Mouse (Mus musculus): ENCODE results near the gene Gm19402. TPM values are rescaled to one million over a fixed set of nuclear protein-coding genes. Genes with fewer than 3 reads are reported as not detected.

Gm19402 gene
- polyA plus RNA-seq, 1 experiment from 2014 or later = not detected

GRCm38 (mm10) chr10:77647901-77648300 lies 42.7 kb downstream of the Gm19402 start:
- 82% methylated on average over 8 of the region's 8 CpGs for WGBS
- Histone ChIP-seq H3K4me3 (ENCODE audit: low read length) (no peak overlapping the region), H3K4me1 (ENCODE audit: control insufficient read depth, insufficient read depth, low read length) (no peaks in the 10 kb centered on the region), H3K4me2 (replicated peaks; ENCODE audit: low read depth, low read length) (no peak overlapping the region), H3K27ac (ENCODE audit: low read depth, low read length) (no peak overlapping the region), H3K36me3 (ENCODE audit: control insufficient read depth, insufficient read depth, low read length) (peaks cover 39% of the 10 kb centered on the region), H3K9ac (ENCODE audit: low read depth, low read length) (no peak overlapping the region), H3K27me3 (ENCODE audit: control insufficient read depth, insufficient read depth, low read length) (no peaks in the 10 kb centered on the region), H3K9me3 (ENCODE audit: control insufficient read depth, low read length) (no peaks in the 10 kb centered on the region)
- no peak for ATAC-seq (ENCODE audit: low FRiP score, low TSS enrichment)

GRCm38 (mm10) chr10:77647461-77647860 lies 43.1 kb downstream of the Gm19402 start:
- Histone ChIP-seq H3K36me3 (ENCODE audit: control insufficient read depth, insufficient read depth, low read length) (peaks cover 42% of the 10 kb centered on the region), H3K27me3 (ENCODE audit: control insufficient read depth, insufficient read depth, low read length) (no peaks in the 10 kb centered on the region), H3K4me1 (ENCODE audit: control insufficient read depth, insufficient read depth, low read length) (no peaks in the 10 kb centered on the region), H3K9ac (ENCODE audit: low read depth, low read length) (no peak overlapping the region), H3K27ac (ENCODE audit: low read depth, low read length) (no peak overlapping the region), H3K4me2 (replicated peaks; ENCODE audit: low read depth, low read length) (no peak overlapping the region), H3K9me3 (ENCODE audit: control insufficient read depth, low read length) (no peaks in the 10 kb centered on the region), H3K4me3 (ENCODE audit: low read length) (no peak overlapping the region)
- ATAC-seq (ENCODE audit: low FRiP score, low TSS enrichment) = no peak
- 88% methylated on average over 1 of the region's 1 CpGs for WGBS

DNA sequence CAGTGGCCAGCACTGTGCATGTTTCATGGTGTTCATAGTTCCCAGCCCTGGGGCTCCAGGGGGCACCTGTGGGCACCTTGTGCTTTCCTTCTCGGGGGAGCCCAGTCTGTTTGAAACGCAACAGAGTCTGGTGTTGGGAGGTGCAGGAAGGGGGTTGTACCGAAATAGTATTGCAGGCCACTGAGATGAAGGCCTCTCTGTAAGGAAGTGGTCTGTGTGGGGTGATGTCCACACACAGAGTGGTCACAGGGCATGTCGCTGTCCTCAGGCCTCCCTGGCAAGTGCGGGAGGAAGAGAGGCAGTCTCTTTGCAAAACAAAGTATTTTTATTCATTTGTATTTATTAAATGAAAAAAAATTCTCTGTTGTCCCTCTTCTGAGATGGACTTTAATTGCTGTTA lies 45.0 kb downstream of the Gm19402 start:
- 90% methylated on average over 5 of the region's 5 CpGs for WGBS
- Histone ChIP-seq H3K27me3 (ENCODE audit: control insufficient read depth, insufficient read depth, low read length) (no peaks in the 10 kb centered on the region), H3K4me2 (replicated peaks; ENCODE audit: low read depth, low read length) (no peak overlapping the region), H3K9ac (ENCODE audit: low read depth, low read length) (no peak overlapping the region), H3K27ac (ENCODE audit: low read depth, low read length) (no peak overlapping the region), H3K36me3 (ENCODE audit: control insufficient read depth, insufficient read depth, low read length) (peaks cover 60% of the 10 kb centered on the region), H3K9me3 (ENCODE audit: control insufficient read depth, low read length) (no peaks in the 10 kb centered on the region), H3K4me1 (ENCODE audit: control insufficient read depth, insufficient read depth, low read length) (no peaks in the 10 kb centered on the region), H3K4me3 (ENCODE audit: low read length) (no peak overlapping the region)
- ATAC-seq (ENCODE audit: low FRiP score, low TSS enrichment) = no peak

- H3K36me3 ChIP-seq (ENCODE audit: control insufficient read depth, insufficient read depth, low read length) = peaks cover 69% of the 10 kb centered on the region
- no peak overlapping the region for H3K4me3 ChIP-seq (ENCODE audit: low read length)
- no peak overlapping the region for H3K9ac ChIP-seq (ENCODE audit: low read depth, low read length)
- no peak for ATAC-seq (ENCODE audit: low FRiP score, low TSS enrichment)
- H3K27me3 ChIP-seq (ENCODE audit: control insufficient read depth, insufficient read depth, low read length) = no peaks in the 10 kb centered on the region
- no peak overlapping the region for H3K27ac ChIP-seq (ENCODE audit: low read depth, low read length)
- WGBS = 75% methylated on average over 7 of the region's 7 CpGs
- no peak overlapping the region for H3K4me2 ChIP-seq (replicated peaks; ENCODE audit: low read depth, low read length)
- H3K9me3 ChIP-seq (ENCODE audit: control insufficient read depth, low read length) = no peaks in the 10 kb centered on the region
- H3K4me1 ChIP-seq (ENCODE audit: control insufficient read depth, insufficient read depth, low read length) = no peaks in the 10 kb centered on the region
These were observed 47.4 kb downstream of the Gm19402 start for GRCm38 (mm10) chr10:77643160-77643559.

MicroRNAs encoded within 50 kb of the gene (microRNA counts, 519-probe panel; counts per million panel counts)
- microRNA mmu-miR-1930 = not detected

Small RNAs within 50 kb of the gene (microRNA-seq; reads per million reads assigned to microRNA genes)
- gene Mir1930 = 16.6 reads per million, percentile 31 among the genes with 10 or more reads in this experiment

Other genes with a start within 250 kb of the Gm19402 start
- gene Fam207a, start 175.0 kb downstream of the Gm19402 start, polyA plus RNA-seq (2014; fragmentation: Nextera tagmentation; extraction: Ambion mirVana) = 28.8 and 36.5 TPM in 2 replicates
- gene Itgb2, start 160.5 kb downstream of the Gm19402 start, polyA plus RNA-seq (2014; fragmentation: Nextera tagmentation; extraction: Ambion mirVana) = 1.1 and 1.3 TPM in 2 replicates
- gene Pttg1ip, start 109.0 kb downstream of the Gm19402 start, polyA plus RNA-seq (2014; fragmentation: Nextera tagmentation; extraction: Ambion mirVana) = 104 and 144 TPM in 2 replicates
- 253 and 294 TPM in 2 replicates for gene Sumo3, start 84.7 kb downstream of the Gm19402 start, polyA plus RNA-seq (2014; fragmentation: Nextera tagmentation; extraction: Ambion mirVana)
- gene Gm49325, start 84.6 kb downstream of the Gm19402 start, polyA plus RNA-seq (2014; fragmentation: Nextera tagmentation; extraction: Ambion mirVana) = 1.2 and 1.8 TPM in 2 replicates
- gene Ube2g2, start 68.5 kb downstream of the Gm19402 start, polyA plus RNA-seq (2014; fragmentation: Nextera tagmentation; extraction: Ambion mirVana) = 41.3 and 51.8 TPM in 2 replicates
- gene Tspear, start 4.2 kb downstream of the Gm19402 start, polyA plus RNA-seq (2014; fragmentation: Nextera tagmentation; extraction: Ambion mirVana) = 0.41 and 0.74 TPM in 2 replicates
- gene Gm9508, start 6.5 kb upstream of the Gm19402 start, polyA plus RNA-seq (2014; fragmentation: Nextera tagmentation; extraction: Ambion mirVana) = not detected in 2 replicates
- gene Gm10272, start 15.9 kb upstream of the Gm19402 start, polyA plus RNA-seq (2014; fragmentation: Nextera tagmentation; extraction: Ambion mirVana) = not detected in 2 replicates
- not detected in 2 replicates for gene Gm10024, start 20.7 kb upstream of the Gm19402 start, polyA plus RNA-seq (2014; fragmentation: Nextera tagmentation; extraction: Ambion mirVana)
- gene Gm10142, start 25.1 kb upstream of the Gm19402 start, polyA plus RNA-seq (2014; fragmentation: Nextera tagmentation; extraction: Ambion mirVana) = not detected in 2 replicates
- not detected in 2 replicates for gene Krtap12-1, start 29.8 kb upstream of the Gm19402 start, polyA plus RNA-seq (2014; fragmentation: Nextera tagmentation; extraction: Ambion mirVana)
- not detected in 2 replicates for gene Gm10100, start 35.7 kb upstream of the Gm19402 start, polyA plus RNA-seq (2014; fragmentation: Nextera tagmentation; extraction: Ambion mirVana)
- not detected in 2 replicates for gene Gm18596, start 51.9 kb upstream of the Gm19402 start, polyA plus RNA-seq (2014; fragmentation: Nextera tagmentation; extraction: Ambion mirVana)
- not detected in 2 replicates for gene Gm9736, start 60.6 kb upstream of the Gm19402 start, polyA plus RNA-seq (2014; fragmentation: Nextera tagmentation; extraction: Ambion mirVana)
- not detected in 2 replicates for gene Gm3233, start 68.9 kb upstream of the Gm19402 start, polyA plus RNA-seq (2014; fragmentation: Nextera tagmentation; extraction: Ambion mirVana)
- gene Gm3238, start 80.6 kb upstream of the Gm19402 start, polyA plus RNA-seq (2014; fragmentation: Nextera tagmentation; extraction: Ambion mirVana) = not detected in 2 replicates
- not detected in 2 replicates for gene Gm7138, start 86.2 kb upstream of the Gm19402 start, polyA plus RNA-seq (2014; fragmentation: Nextera tagmentation; extraction: Ambion mirVana)
- gene Gm3250, start 91.8 kb upstream of the Gm19402 start, polyA plus RNA-seq (2014; fragmentation: Nextera tagmentation; extraction: Ambion mirVana) = not detected in 2 replicates
- gene Gm7137, start 97.4 kb upstream of the Gm19402 start, polyA plus RNA-seq (2014; fragmentation: Nextera tagmentation; extraction: Ambion mirVana) = not detected in 2 replicates
- not detected in 2 replicates for gene Gm9639, start 104.3 kb upstream of the Gm19402 start, polyA plus RNA-seq (2014; fragmentation: Nextera tagmentation; extraction: Ambion mirVana)
- not detected in 2 replicates for gene Gm19668, start 108.4 kb upstream of the Gm19402 start, polyA plus RNA-seq (2014; fragmentation: Nextera tagmentation; extraction: Ambion mirVana)
- gene Gm9507, start 121.1 kb upstream of the Gm19402 start, polyA plus RNA-seq (2014; fragmentation: Nextera tagmentation; extraction: Ambion mirVana) = not detected in 2 replicates
- not detected in 2 replicates for gene Gm2696, start 123.9 kb upstream of the Gm19402 start, polyA plus RNA-seq (2014; fragmentation: Nextera tagmentation; extraction: Ambion mirVana)
- not detected in 2 replicates for gene Krtap10-4, start 136.3 kb upstream of the Gm19402 start, polyA plus RNA-seq (2014; fragmentation: Nextera tagmentation; extraction: Ambion mirVana)
- gene Krtap10-10, start 145.2 kb upstream of the Gm19402 start, polyA plus RNA-seq (2014; fragmentation: Nextera tagmentation; extraction: Ambion mirVana) = not detected in 2 replicates
- gene Gm36176, start 156.0 kb upstream of the Gm19402 start, polyA plus RNA-seq (2014; fragmentation: Nextera tagmentation; extraction: Ambion mirVana) = not detected in 2 replicates
- not detected in 2 replicates for gene Gm10318, start 162.1 kb upstream of the Gm19402 start, polyA plus RNA-seq (2014; fragmentation: Nextera tagmentation; extraction: Ambion mirVana)
- not detected in 2 replicates for gene Gm3285, start 171.2 kb upstream of the Gm19402 start, polyA plus RNA-seq (2014; fragmentation: Nextera tagmentation; extraction: Ambion mirVana)
- gene Lrrc3, start 211.8 kb upstream of the Gm19402 start, polyA plus RNA-seq (2014; fragmentation: Nextera tagmentation; extraction: Ambion mirVana) = 2.2 and 3.3 TPM in 2 replicates

Data from kidney, embryonic 14.5 days (tissue).